Mouse (Mus musculus) liver, embryonic 14.5 days (tissue): ENCODE results near the gene Dpep3. TPM values are rescaled to one million over a fixed set of nuclear protein-coding genes. Genes with fewer than 3 reads are reported as not detected.

Experiments used
- ATAC-seq: fragments of 200-750 bp; cut with Nextera tagmentation; 2 replicates; pipeline ENCODE4 v1.8.0; 2017; ENCODE audit warnings: moderate number of reproducible peaks, mild to moderate bottlenecking, moderate library complexity; ENCODE audit not compliant: insufficient read depth
- DNase-seq, 3 experiments: peaks; one replicate each; pipeline ENCODE4 v3.0.0-alpha.2; 2012 to 2013; ENCODE audit warnings: low read depth in 3 of 3, low spot score in 3 of 3
- H3K27ac ChIP-seq: fragments of 300-500 bp; sonication (generic); 2 replicates; pipeline ENCODE4 v1.5.1; 2014; ENCODE audit warnings: moderate library complexity, mild to moderate bottlenecking, control low read depth, inconsistent platforms
- H3K27me3 ChIP-seq: fragments of 300-500 bp; sonication (generic); 2 replicates; pipeline ENCODE4 v1.6.1; 2014; ENCODE audit warnings: mild to moderate bottlenecking, low read length, moderate library complexity; ENCODE audit not compliant: control insufficient read depth, insufficient read depth
- H3K36me3 ChIP-seq: fragments of 300-500 bp; sonication (generic); replicated peaks from 2 replicates; pipeline ENCODE4 v1.6.1; 2014; ENCODE audit warnings: low read depth; ENCODE audit not compliant: control insufficient read depth, insufficient read depth
- H3K4me1 ChIP-seq, 2 experiments: fragments of 200-500 bp in 1 of 2; fragments of 300-500 bp in 1 of 2; sonication (generic) in 1 of 2; replicated peaks; 2 replicates each; pipeline ENCODE4 v1.6.1; 2012 to 2014; ENCODE audit warnings: antibody characterized with exemption in 1 of 2, inconsistent platforms in 1 of 2, low read length in 1 of 2; ENCODE audit not compliant: control insufficient read depth in 2 of 2, insufficient read depth in 2 of 2
- H3K4me2 ChIP-seq: fragments of 300-500 bp; sonication (generic); 2 replicates; pipeline ENCODE4 v1.6.1; 2014; ENCODE audit warnings: low read depth, mild to moderate bottlenecking, control low read depth, moderate library complexity
- H3K4me3 ChIP-seq, 2 experiments: fragments of 200-500 bp in 1 of 2; fragments of 300-500 bp in 1 of 2; sonication (generic) in 1 of 2; 2 replicates each; pipeline ENCODE4 v1.5.1; 2012 to 2014; ENCODE audit warnings: low read depth in 2 of 2, low read length in 2 of 2, mild to moderate bottlenecking in 2 of 2, control low read depth in 1 of 2, inconsistent platforms in 1 of 2, moderate library complexity in 1 of 2; ENCODE audit not compliant: insufficient read depth in 1 of 2
- H3K9ac ChIP-seq: fragments of 300-500 bp; sonication (generic); replicated peaks from 2 replicates; pipeline ENCODE4 v1.6.1; 2014; ENCODE audit warnings: mild to moderate bottlenecking, control low read depth, moderate library complexity
- H3K9me3 ChIP-seq: fragments of 300-500 bp; sonication (generic); 2 replicates; pipeline ENCODE4 v1.6.1; 2016; ENCODE audit warnings: low read length, mixed read lengths; ENCODE audit not compliant: control insufficient read depth
- CTCF ChIP-seq: IDR thresholded peaks from 2 replicates; pipeline ENCODE4 v1.5.1; 2016; ENCODE audit warnings: antibody characterized with exemption, low read depth, control low read depth
- EP300 ChIP-seq: IDR thresholded peaks from 2 replicates; pipeline ENCODE4 v1.6.1; 2016; ENCODE audit warnings: antibody characterized with exemption, low read depth
- WGBS: fragments of 180-500 bp; shearing (Covaris S2); extraction: QIAGEN DNeasy Blood & Tissue Kit; methylation state at CpG from one replicate; pipeline ENCODE4 v1.1.7; 2014; ENCODE audit not compliant: insufficient replicate concordance; 5-methylcytosine and 5-hydroxymethylcytosine counted together
- polyA plus RNA-seq, 2 experiments: library from polyadenylated mRNA; depleted of rRNA in 1 of 2; stranded (reverse) in 1 of 2; unstranded in 1 of 2; fragments of >200 nt; fragmentation: Nextera tagmentation in 1 of 2; extraction: Ambion mirVana in 1 of 2; gene quantifications; 2 replicates each; pipeline versions ENCODE4 v1.2.1 to v1.2.3; 2012 to 2014

Dpep3 gene
- polyA plus RNA-seq, 2 experiments = not detected

DNA sequence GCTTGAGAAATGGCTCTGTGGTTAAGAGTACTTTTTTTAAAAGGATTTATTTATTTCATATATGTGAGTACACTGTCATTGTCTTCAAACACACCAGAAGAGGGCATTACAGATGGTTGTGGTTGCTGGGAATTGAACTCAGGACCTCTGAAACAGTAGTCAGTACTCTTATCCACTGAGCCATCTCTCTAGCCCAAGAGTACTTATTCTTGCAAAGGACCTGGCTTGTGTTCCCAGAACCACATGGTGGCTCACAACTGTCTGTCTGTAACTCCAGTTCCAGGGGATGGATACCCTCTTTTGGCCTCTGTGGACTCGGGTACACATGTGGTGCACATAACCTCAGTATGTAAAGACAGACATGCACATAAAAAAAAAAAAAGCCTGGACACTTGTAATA, 9.9 kb downstream of the Dpep3 start:
- H3K4me1 ChIP-seq = peaks cover 15 to 20% of the 10 kb centered on the region in 2 experiments
- TF ChIP-seq CTCF (no peak), EP300 (no peak)
- no peak overlapping the region for H3K27ac ChIP-seq

GRCm38 (mm10) chr8:105966692-105967311, 12.4 kb downstream of the Dpep3 start:
- ATAC-seq = peak; percentile 78
- Histone ChIP-seq H3K9me3 (no peaks in the 10 kb centered on the region), H3K4me1 (peaks cover 18 to 33% of the 10 kb centered on the region in 2 experiments), H3K4me3 (peak overlapping the region; percentile 59 to 69), H3K27ac (peak overlapping the region; percentile 81), H3K9ac (peak overlapping the region; percentile 84), H3K36me3 (no peaks in the 10 kb centered on the region), H3K4me2 (peak overlapping the region; percentile 89), H3K27me3 (no peaks in the 10 kb centered on the region)
- WGBS = 3% methylated on average over 19 of the region's 19 CpGs
- DNase-seq = peak; percentile 66 to 72 (median 68)
- peak; percentile 69 for TF ChIP-seq EP300
- peak; percentile 11; the same call in 1 of the 2 replicates for TF ChIP-seq CTCF

More for the DNA sequence above, 9.9 kb downstream of the Dpep3 start:
- Histone ChIP-seq H3K36me3 (no peaks in the 10 kb centered on the region), H3K4me3 (no peak overlapping the region), H3K9me3 (no peaks in the 10 kb centered on the region), H3K27me3 (no peaks in the 10 kb centered on the region), H3K9ac (no peak overlapping the region), H3K4me2 (no peak overlapping the region)
- DNase-seq (no peak), ATAC-seq (no peak)
- WGBS = 67% methylated on average over 1 of the region's 1 CpGs

DNA sequence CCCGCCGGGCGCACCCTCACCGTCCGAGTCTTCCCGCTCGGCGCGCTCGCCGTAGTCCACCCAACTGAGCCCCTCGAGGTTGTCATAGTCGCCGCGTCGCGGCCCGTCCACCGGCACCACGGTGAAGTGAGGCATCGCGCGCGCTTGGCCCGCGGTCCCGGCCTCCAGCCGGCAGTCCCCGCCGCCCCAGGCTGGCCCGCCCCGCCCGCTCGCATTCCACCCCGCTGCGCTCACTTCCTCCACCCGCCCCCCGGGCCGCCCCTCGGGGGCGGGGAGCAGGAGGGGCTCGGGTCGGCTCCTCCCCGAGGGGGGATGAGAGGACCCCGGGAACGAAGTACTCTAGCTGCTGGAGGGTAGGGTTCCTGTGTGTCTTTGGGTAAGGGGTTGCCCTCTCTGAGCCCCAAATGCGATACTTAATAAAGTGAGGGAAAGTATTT, 13.3 kb downstream of the Dpep3 start, which contains the start of gene Slc12a4:
Gene Slc12a4 (minus strand): TSS at position 193 of the 437 bp plus-strand sequence.
- H3K4me2 ChIP-seq = peak within 1 kb of the TSS; percentile 89
- TF ChIP-seq CTCF = no peak
- ATAC-seq = peak; percentile 74

DNA sequence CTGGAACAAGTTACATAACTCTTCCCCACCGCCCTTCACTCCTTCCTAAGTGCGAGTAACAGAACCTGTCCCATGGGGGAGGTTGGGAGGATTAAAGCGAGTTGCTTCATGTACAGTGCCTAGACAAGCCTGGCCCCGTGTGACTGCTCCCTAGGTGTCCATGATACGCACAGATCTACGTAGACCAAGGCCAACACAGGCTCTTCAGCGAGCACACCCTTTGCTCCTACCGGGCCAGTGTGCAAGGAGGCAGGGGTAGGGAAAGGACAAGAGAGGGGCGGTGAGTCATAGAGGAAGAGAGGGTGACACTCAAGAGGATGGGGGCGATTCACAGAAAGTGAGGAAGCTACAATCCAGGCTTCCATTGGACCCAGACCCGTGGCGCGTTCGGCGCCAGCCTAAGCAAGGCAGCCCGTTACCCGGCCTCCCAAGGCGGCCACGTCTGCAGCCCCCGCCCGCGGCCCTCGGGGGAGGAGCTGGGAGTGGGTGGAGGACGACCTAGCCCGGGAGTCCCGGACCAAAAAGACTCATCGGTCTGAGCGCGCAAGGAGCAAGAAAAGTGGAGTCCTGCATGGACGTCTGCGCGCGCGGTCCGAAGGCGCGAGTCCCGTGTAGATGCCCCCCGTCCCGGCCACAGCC, 13.8 kb downstream of the Dpep3 start:
- 2% methylated on average over 40 of the region's 40 CpGs for WGBS
- DNase-seq = no peak
- Histone ChIP-seq H3K27me3 (no peaks in the 10 kb centered on the region), H3K36me3 (no peaks in the 10 kb centered on the region; the same call in 1 of the 2 replicates), H3K9me3 (no peaks in the 10 kb centered on the region), H3K9ac (peak overlapping the region; percentile 84), H3K4me2 (peak overlapping the region; percentile 89), H3K27ac (peak overlapping the region; percentile 81), H3K4me1 (peaks cover 19 to 43% of the 10 kb centered on the region in 2 experiments), H3K4me3 (peak overlapping the region; percentile 59 to 69)
- ATAC-seq = peak; percentile 55
- TF ChIP-seq CTCF (no peak), EP300 (no peak)

More for the DNA sequence above, 13.3 kb downstream of the Dpep3 start, which contains the start of gene Slc12a4:
- no peaks in the 10 kb centered on the region for H3K36me3 ChIP-seq
- no peaks in the 10 kb centered on the region for H3K27me3 ChIP-seq
- peak within 1 kb of the TSS; percentile 81 for H3K27ac ChIP-seq
- peaks cover 19 to 41% of the 10 kb centered on the region in 2 experiments for H3K4me1 ChIP-seq
- H3K9me3 ChIP-seq = no peaks in the 10 kb centered on the region
- peak within 1 kb of the TSS; percentile 84 for H3K9ac ChIP-seq
- DNase-seq = peak; percentile 54 to 63 (median 59)
- WGBS = under 1% methylated on average over 44 of the region's 47 CpGs
- H3K4me3 ChIP-seq = peak within 1 kb of the TSS; percentile 59 to 69
